Mouse (Mus musculus) kidney, adult 2 months (tissue): ENCODE measurements around the gene Snx9. TPM values are rescaled to one million over a fixed set of nuclear protein-coding genes. Genes with fewer than 3 reads are reported as not detected.

Source experiments
- DNase-seq: peaks from one replicate; pipeline ENCODE4 v3.0.0; 2021
- H3K27ac ChIP-seq: fragments of 200-500 bp; 2 replicates; pipeline ENCODE4 v1.5.1; 2012; ENCODE audit warnings: low read depth, low read length, control low read depth, inconsistent platforms; ENCODE audit not compliant: insufficient read depth
- H3K27me3 ChIP-seq: fragments of 200-500 bp; replicated peaks from 2 replicates; pipeline ENCODE4 v1.6.1; 2012; ENCODE audit warnings: mild to moderate bottlenecking, moderate library complexity, low read length, inconsistent platforms; ENCODE audit not compliant: control insufficient read depth, insufficient read depth
- H3K36me3 ChIP-seq: fragments of 200-500 bp; 2 replicates; pipeline ENCODE4 v1.6.1; 2012; ENCODE audit warnings: mild to moderate bottlenecking, moderate library complexity, low read length, inconsistent platforms; ENCODE audit not compliant: control insufficient read depth, insufficient read depth
- H3K4me1 ChIP-seq: fragments of 200-500 bp; 2 replicates; pipeline ENCODE4 v1.6.1; 2011; ENCODE audit warnings: low read length; ENCODE audit not compliant: control insufficient read depth, insufficient read depth
- H3K4me3 ChIP-seq: fragments of 200-500 bp; 2 replicates; pipeline ENCODE4 v1.5.1; 2011; ENCODE audit warnings: mild to moderate bottlenecking, low read depth, low read length, control low read depth; ENCODE audit not compliant: insufficient read depth
- CTCF ChIP-seq: fragments of 200-500 bp; conservative IDR thresholded peaks from 2 replicates; pipeline ENCODE4 v1.5.1; 2011; ENCODE audit warnings: low read depth, mild to moderate bottlenecking, control low read depth, low read length, moderate library complexity, mixed read lengths; ENCODE audit not compliant: insufficient read depth, insufficient read length
- POLR2A ChIP-seq: fragments of 200-500 bp; IDR thresholded peaks from one replicate; pipeline ENCODE4 v1.6.1; 2011; ENCODE audit warnings: low read depth, low read length, control low read depth
- WGBS: fragments of 180-500 bp; shearing (Covaris S2); methylation state at CpG from one replicate; pipeline ENCODE4 v1.1.7; 2018; 5-methylcytosine and 5-hydroxymethylcytosine counted together
- polyA plus RNA-seq: library from polyadenylated mRNA; depleted of rRNA; stranded (reverse); fragments of >200 nt; gene quantifications from 2 replicates; pipeline ENCODE4 v1.2.3, GENCODE M21; 2012

Snx9 gene
- polyA plus RNA-seq, 1 experiment: 56.6 TPM

- Histone ChIP-seq H3K36me3 (no peaks in the 10 kb centered on the region), H3K27ac (no peak overlapping the region), H3K27me3 (no peaks in the 10 kb centered on the region), H3K4me1 (peaks cover 35% of the 10 kb centered on the region), H3K4me3 (no peak overlapping the region)
- no peak for DNase-seq
- TF ChIP-seq POLR2A (no peak), CTCF (no peak)
- WGBS: 79% methylated on average over 4 of the region's 4 CpGs
Measured at GRCm38 (mm10) chr17:5845376-5845775, 4.2 kb downstream of the Snx9 start.

- no peak for DNase-seq
- Histone ChIP-seq H3K4me1 (peaks cover 35% of the 10 kb centered on the region), H3K36me3 (no peaks in the 10 kb centered on the region), H3K4me3 (no peak overlapping the region), H3K27me3 (no peaks in the 10 kb centered on the region), H3K27ac (no peak overlapping the region)
- no peak for TF ChIP-seq POLR2A
- TF ChIP-seq CTCF: no peak
- 51% methylated on average over 8 of the region's 8 CpGs for WGBS
Measured at GRCm38 (mm10) chr17:5846101-5846500, 5.0 kb downstream of the Snx9 start.

GRCm38 (mm10) chr17:5848706-5849415 lies 7.7 kb downstream of the Snx9 start:
- Histone ChIP-seq H3K4me1 (peaks cover 28% of the 10 kb centered on the region), H3K27ac (peak overlapping the region; percentile 94), H3K36me3 (no peaks in the 10 kb centered on the region), H3K27me3 (no peaks in the 10 kb centered on the region), H3K4me3 (peak overlapping the region; percentile 47)
- 49% methylated on average over 10 of the region's 10 CpGs for WGBS
- TF ChIP-seq POLR2A (no peak), CTCF (no peak)
- peak; percentile 56 for DNase-seq

- peak; percentile 96 for DNase-seq
- TF ChIP-seq POLR2A (no peak), CTCF (no peak)
- Histone ChIP-seq H3K4me3 (peak overlapping the region; percentile 47), H3K4me1 (peaks cover 26% of the 10 kb centered on the region), H3K27me3 (no peaks in the 10 kb centered on the region), H3K27ac (peak overlapping the region; percentile 94), H3K36me3 (no peaks in the 10 kb centered on the region)
- WGBS: 2% methylated on average over 18 of the region's 18 CpGs
Measured at GRCm38 (mm10) chr17:5849421-5849910, 8.3 kb downstream of the Snx9 start.

GRCm38 (mm10) chr17:5850031-5850430 lies 8.9 kb downstream of the Snx9 start:
- DNase-seq: no peak
- 73% methylated on average over 3 of the region's 3 CpGs for WGBS
- peaks cover 21% of the 10 kb centered on the region; the same call in 1 of the 2 replicates for H3K4me1 ChIP-seq
- no peak overlapping the region for H3K4me3 ChIP-seq
- H3K27ac ChIP-seq: peak overlapping the region; percentile 61
- H3K36me3 ChIP-seq: no peaks in the 10 kb centered on the region
- TF ChIP-seq CTCF (no peak), POLR2A (no peak)
- H3K27me3 ChIP-seq: no peaks in the 10 kb centered on the region

- Histone ChIP-seq H3K4me1 (peaks cover 19% of the 10 kb centered on the region; the same call in 1 of the 2 replicates), H3K36me3 (no peaks in the 10 kb centered on the region), H3K4me3 (no peak overlapping the region), H3K27ac (no peak overlapping the region), H3K27me3 (no peaks in the 10 kb centered on the region)
- WGBS: 90% methylated on average over 3 of the region's 3 CpGs
- TF ChIP-seq CTCF (no peak), POLR2A (no peak)
- no peak for DNase-seq
Measured at GRCm38 (mm10) chr17:5850476-5850875, 9.3 kb downstream of the Snx9 start.

- Histone ChIP-seq H3K4me1 (peaks cover 12% of the 10 kb centered on the region; the same call in 1 of the 2 replicates), H3K36me3 (no peaks in the 10 kb centered on the region), H3K27ac (no peak overlapping the region), H3K27me3 (no peaks in the 10 kb centered on the region), H3K4me3 (no peak overlapping the region)
- DNase-seq: no peak
- TF ChIP-seq POLR2A: no peak
- no peak for TF ChIP-seq CTCF
- WGBS: 94% methylated on average over 13 of the region's 13 CpGs
Measured at GRCm38 (mm10) chr17:5853936-5854335, 12.8 kb downstream of the Snx9 start.
